Mouse (Mus musculus) regulatory T cell (primary cell): ENCODE measurements at regions not wholly inside any gene's neighbourhood (a gene's known extent, or its start where the extent isn't known, plus 50 kb on each side); places are given as distances from the start of the nearest gene placed in this dataset.

Source experiments
- in situ Hi-C: fragments of 300-600 bp; cut with MboI, MseI; formaldehyde crosslinking; loops from one replicate; pipeline ENCODE4 v1.15.1; 2025; ENCODE audit warnings: high pct_unique_total_duplicates

- in situ Hi-C loops, result no loop called here
These were observed 118.3 kb upstream of the Lrig1 start for GRCm38 (mm10) chr6:94818220-94818619.

GRCm38 (mm10) chr6:94816161-94816560, 116.2 kb upstream of the Lrig1 start:
- in situ Hi-C loops, result no loop called here

DNA sequence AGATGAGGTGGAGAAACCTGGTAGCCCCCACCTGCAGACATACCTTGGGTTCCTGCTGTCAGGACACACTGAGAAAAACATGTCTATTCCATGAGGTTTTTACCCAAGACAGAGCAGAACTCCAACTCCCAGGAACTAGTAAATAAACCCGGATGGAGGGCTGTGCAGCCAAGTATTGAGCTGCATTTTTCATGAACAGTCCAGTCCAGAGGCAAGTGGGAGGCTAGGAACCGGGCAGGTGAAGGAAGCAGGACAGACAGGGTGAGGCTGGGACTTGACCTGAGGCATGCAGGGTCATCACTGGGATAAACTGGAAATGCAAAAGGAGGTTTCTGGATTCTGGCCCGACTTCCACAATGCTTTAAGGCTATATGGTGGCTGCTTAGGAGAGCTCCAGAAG, 114.8 kb upstream of the Lrig1 start:
- in situ Hi-C loops, result no loop called here

DNA sequence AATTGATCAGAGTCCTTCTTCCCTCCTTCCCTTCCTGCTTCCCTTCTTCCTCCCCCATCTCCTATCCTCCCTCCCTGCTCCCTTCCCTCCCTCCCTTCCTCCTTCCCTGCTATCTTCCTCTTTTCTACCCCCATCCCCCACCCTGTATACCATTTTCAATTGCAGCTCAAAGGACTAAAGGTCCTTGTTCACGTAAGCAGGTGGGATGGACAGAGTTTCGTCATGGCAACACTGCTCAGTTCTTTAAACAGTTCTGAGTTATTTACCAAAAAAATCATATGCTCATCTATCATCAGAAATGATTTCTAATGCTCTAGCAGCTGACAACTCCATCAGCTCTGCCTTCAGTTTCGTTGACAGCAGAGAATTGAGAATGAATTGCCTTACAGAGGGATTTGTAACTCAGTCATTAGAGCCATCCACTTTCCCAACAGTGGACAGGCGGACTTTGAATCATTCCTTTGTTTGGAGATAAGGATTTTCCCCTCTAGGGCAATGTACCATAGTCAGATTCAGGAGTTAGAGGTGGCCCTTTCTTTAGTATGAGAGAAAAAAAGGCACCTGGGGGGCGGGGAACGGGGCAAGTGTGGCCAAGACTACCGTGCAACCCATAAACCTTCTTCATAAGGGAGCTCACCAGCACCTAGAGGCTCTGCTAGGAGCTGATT, 113.7 kb upstream of the Lrig1 start:
- in situ Hi-C loops, result no loop called here

GRCm38 (mm10) chr6:94811846-94812245, 111.9 kb upstream of the Lrig1 start:
- in situ Hi-C loops, result no loop called here

- in situ Hi-C loops, result no loop called here
These were observed 107.3 kb upstream of the Lrig1 start for GRCm38 (mm10) chr6:94807216-94807615.

DNA sequence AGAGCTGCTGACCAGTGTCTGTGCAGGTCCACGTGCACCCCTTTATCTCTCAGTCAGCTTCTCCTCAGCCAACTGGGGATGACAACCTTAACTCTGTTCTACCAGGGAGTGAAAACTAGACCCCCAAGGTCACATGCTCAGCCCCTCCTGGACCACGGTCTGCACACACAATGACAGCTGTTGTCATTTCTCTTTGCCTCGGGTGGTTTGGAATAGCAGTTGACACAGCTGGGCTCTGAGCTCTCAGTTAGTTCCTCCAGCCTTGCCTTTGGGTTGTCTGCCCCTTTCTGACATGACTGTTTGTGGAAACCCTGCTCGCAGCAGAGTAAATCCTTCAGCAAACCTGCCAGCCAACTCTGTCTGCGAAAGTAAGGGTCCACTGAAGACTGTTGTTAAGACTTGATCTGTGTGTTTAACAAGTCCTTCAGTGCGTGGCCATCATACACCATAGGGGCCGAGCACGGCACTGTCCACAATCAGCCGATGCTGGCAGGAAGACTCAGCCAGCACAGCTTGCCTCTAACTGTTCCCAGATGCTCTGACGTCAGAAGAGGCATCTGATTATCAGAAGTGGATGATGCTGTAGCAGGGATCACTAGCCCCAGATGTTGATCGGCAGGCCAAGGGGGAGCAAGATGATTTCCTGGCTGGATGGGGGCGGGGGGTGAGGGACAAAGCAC, 106.7 kb upstream of the Lrig1 start:
- in situ Hi-C loops, result no loop called here

DNA sequence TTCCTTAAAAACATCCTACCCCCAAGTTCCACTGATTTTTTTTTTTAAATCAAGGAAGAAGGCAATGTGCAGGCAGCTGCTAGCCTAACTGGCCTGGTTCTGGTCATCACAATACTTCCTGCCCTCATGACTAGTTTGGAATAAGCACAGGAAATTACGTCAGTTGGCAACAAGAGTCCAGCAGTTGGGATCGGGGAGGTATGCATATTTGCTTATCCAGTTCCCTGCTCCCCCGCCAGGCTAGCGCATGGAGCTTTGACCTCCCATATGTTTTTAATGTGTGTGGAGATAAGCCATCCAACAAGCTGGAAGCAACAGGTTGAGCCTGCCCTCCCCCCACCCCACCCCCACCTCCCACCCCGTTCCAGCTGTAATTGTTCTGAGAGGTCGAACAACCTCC, 105.7 kb upstream of the Lrig1 start:
- in situ Hi-C loops, result no loop called here

GRCm38 (mm10) chr6:94804284-94804815, 104.4 kb upstream of the Lrig1 start:
- in situ Hi-C loops, result no loop called here

GRCm38 (mm10) chr6:94801039-94801438, 101.1 kb upstream of the Lrig1 start:
- in situ Hi-C loops, result no loop called here

GRCm38 (mm10) chr6:94798545-94799211, 98.7 kb upstream of the Lrig1 start:
- in situ Hi-C loops, result no loop called here

GRCm38 (mm10) chr6:94795442-94795841, 95.5 kb upstream of the Lrig1 start:
- in situ Hi-C loops, result no loop called here

- in situ Hi-C loops, result no loop called here
These were observed 93.6 kb upstream of the Lrig1 start for GRCm38 (mm10) chr6:94793555-94793954.

DNA sequence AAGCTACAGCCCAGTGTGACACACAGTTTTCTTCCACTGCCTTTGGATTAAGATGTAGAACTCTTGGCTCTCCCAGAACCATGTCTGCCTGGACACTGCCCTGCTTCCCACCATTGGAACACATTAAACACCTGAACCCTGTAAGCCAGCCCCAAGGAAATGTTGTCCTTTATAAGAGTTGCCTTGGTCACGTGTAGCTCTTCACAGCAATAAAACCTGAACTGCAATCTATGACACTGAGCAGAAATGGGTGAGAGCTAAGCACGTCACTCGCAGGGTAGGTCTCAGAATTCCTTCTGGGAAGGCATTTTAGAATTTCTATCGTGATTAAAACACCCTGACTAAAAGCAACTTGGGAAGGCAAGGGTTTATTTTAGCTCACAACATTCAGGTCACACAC, 92.4 kb upstream of the Lrig1 start:
- in situ Hi-C loops, result no loop called here

DNA sequence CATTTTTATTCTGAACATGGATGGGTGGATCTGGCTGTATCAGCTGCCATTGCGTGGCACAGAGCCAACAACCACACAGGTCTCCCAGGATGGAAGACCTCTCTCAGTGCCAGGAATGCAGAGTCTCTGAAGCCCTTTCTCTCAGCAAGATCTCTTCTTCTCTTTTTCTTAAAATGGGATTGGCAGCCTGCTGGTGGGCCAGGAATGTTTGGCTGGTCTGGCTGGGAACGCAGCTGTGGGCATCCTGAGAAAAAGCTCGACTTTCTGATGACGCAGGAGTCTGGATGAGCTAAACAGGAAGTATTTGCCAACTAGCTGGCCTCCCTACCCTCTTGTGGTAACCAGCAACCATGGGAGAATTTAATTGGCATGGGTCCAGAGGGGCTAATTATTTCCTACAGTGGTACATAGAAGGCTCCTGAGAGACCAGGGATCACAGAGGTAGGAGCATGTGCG, 89.4 kb upstream of the Lrig1 start:
- in situ Hi-C loops, result no loop called here

DNA sequence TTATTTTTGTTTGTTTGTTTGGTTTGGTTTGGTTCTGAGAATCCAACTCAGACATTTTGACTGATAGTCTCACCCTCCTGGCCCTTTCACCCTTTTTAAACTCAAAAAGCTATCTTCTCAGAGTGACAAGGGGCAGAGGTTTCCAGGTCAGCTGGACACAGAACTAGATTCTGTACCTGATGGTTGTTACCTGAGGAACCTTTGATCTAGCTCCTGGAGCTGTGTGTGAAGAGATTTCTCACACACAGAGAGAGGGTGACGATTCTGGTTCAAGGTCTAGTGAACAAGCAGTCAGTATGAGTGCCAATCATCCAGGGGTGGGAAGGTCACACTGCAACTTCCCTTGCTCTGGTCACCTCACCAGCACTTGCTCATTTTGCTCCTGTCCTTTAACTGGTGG, 83.5 kb upstream of the Lrig1 start:
- in situ Hi-C loops, result no loop called here

- in situ Hi-C loops, result no loop called here
These were observed 80.7 kb upstream of the Lrig1 start for GRCm38 (mm10) chr6:94780621-94781020.

DNA sequence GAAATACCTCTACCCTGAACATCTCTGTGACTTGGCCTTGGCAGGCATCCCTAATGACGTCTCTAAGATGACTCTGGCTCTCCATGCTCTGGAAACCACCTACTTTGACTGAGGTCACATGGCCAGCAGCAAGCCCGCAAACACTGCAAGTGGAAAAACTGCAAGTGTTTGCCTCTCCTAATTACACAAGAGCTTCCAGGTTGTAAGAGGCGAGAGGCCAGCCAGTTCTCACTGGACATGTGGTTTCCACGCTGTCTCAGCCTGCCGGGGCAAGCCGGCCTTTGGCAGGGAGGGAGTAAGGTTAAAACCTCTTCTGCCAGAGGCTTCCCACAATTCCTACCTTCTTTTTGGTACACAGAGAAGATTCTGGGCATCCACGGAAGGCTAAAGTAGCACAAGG, 79.9 kb upstream of the Lrig1 start:
- in situ Hi-C loops, result no loop called here

DNA sequence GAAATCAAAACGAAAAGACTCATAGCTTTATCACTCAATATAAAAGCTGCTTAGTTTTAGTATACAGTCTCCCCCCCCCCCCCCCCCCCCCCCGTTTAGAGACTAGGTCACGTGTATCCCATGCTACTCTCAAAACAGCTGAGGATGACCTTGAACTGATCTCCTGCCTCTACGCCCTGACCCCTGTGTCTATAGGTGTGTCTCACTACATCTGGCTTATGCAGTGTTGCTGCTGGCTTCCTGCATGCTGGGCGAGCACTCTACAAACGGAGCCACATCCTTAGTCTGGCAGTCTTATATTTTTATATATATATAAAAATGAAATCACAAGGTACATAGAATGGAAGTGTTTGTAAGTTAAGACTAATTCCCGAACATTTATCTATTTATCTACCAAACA, 79.3 kb upstream of the Lrig1 start:
- in situ Hi-C loops, result no loop called here

DNA sequence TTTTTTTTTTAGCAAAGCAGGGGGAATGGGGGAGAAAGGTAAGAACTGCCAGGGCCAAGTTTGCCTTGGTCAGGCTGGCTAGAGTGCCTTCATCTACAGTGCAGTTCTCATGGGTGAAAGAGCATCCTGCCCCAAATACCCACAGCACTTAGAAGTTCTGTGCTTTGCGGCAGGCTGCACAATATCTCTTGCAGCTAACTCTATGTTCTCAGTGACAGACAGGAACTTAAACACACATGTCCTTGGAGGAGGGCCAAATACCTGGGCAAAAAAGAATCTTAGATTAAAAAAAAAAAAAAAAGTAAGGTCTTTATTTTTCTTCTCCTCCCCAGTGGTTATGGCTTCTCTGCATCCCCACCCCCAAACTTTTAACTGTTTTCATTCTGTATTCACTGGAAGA, 78.8 kb upstream of the Lrig1 start:
- in situ Hi-C loops, result no loop called here

DNA sequence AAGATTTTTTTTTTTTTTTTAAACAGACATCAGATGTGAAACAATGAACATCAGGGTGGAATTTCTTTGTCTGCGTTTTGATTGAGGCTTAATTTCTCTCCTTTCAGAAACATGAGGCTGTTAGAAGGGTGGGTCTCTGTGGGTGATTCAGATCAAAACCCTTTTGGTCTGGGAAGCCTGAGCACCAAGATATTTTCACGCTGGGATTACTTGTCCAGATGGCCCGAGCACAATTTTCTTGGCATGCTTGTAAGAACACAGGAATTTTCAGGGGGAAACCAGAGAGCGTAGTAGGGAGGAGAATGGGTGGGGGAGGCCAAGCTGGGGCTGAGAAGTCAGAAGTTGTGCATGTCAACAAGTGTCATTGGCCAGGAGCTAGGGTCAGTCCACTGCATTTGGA, 76.6 kb upstream of the Lrig1 start:
- in situ Hi-C loops, result no loop called here

GRCm38 (mm10) chr6:94774871-94775270, 74.9 kb upstream of the Lrig1 start:
- in situ Hi-C loops, result loop anchor here (5.0 kb wide), 2 partner anchors 158 to 943 kb away; no protein-coding TSS in a partner anchor
